Mouse (Mus musculus) c-Kit-positive CD71-positive TER-119-positive erythroid progenitor cells, embryonic 14.5 days (primary cell): ENCODE measurements around the gene Lamp2.
"Not testable (repeated sequence)": the region's sequence is repeated elsewhere in the genome, so short reads cannot be mapped to it uniquely, and the experiment has no call there.

ENCODE experiments used
- DNase-seq: peaks from one replicate; pipeline ENCODE4 v3.0.0-alpha.2; 2013; ENCODE audit warnings: low spot score

Gene Lamp2

DNA sequence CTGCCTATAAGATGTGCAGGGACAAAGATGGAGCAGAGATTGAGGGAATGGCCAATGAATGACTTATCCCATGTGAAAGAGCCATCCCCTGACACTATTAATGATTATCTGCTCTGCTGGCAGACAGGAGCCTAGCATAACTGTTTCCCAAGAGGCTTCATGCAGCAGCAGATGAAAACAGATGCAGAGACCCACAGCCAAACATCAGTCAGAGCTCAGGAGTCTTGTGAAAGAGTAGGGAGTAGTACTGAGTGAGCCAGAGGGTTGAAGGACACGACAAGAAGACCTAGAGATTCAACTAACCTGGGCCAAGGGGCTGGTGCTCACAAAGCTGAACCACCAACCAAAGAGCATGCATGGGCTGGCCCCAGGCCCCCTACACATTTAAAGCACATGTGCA is 30.2 kb downstream of the Lamp2 start:
- DNase-seq, result no peak

GRCm38 (mm10) chrX:38423096-38423495 is 33.2 kb downstream of the Lamp2 start:
- no peak for DNase-seq

DNA sequence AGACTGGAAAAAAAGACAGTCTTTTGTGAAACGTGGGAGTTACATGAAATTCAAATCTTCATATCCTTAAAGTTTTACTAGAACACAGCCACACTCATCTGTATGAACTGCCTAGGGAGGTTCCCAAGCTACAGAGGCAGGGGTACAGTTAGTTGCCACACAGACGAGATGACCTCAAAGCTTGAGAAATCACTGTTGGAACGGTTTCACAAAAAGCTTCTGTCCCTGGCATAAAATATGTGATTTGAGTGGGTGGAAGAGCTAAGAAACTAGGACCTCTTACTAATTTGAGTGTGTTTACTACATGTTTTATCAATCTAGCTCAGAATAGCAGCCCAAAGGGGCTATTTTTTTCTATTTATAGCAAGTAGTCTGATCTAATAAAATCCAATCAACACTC is 33.9 kb downstream of the Lamp2 start:
- no peak for DNase-seq

GRCm38 (mm10) chrX:38403879-38404278 is 52.4 kb downstream of the Lamp2 start:
- no peak for DNase-seq

GRCm38 (mm10) chrX:38402981-38403380 is 53.3 kb downstream of the Lamp2 start:
- no peak for DNase-seq

- no peak for DNase-seq
Observed at GRCm38 (mm10) chrX:38402004-38402403, 54.2 kb downstream of the Lamp2 start.

GRCm38 (mm10) chrX:38400616-38401015 is 55.6 kb downstream of the Lamp2 start:
- DNase-seq, result no peak

GRCm38 (mm10) chrX:38399671-38400070 is 56.6 kb downstream of the Lamp2 start:
- DNase-seq, result no peak

GRCm38 (mm10) chrX:38373169-38373568 is 83.1 kb downstream of the Lamp2 start:
- DNase-seq, result not testable (repeated sequence)

DNA sequence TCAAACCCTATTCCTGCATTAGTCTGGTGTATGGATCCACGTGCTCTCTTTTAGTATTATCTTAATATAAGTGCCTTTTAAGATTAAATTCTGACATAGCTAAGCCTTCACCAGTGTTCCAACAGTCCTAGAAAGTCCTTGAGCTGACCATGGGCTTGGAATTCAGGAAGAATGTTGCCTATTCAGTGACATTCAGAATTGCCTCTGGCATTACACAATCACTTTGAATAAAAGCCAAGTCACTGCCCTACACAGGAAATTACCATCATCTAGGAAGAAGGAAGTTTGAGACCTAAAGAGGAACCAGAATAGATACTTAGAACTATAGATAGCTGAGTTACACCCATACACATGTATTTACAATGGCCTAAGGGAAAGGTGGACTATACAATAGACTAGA is 91.6 kb downstream of the Lamp2 start:
- not testable (repeated sequence) for DNase-seq

DNA sequence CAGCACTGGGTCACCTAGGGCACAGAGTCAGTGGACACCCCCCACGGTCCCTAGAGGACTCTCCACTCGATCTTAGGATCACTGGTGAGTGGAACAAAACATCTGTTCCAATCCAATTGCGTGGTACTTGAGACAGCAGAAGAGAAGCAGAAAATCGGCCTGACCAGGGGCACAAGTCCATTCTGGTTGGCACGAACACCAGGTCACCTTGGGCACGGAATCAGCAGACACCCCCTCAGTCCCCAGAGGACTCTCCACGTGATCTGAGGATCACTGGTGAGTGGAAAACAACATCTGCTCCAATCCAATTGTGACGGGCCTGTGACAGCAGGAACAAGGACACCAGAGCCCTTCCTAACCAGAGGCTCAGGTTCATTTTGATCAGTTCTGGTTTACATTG is 94.2 kb downstream of the Lamp2 start:
- no peak for DNase-seq
